Mouse (Mus musculus): ENCODE measurements around the gene 1600002K03Rik. TPM values are rescaled to one million over a fixed set of nuclear protein-coding genes. Genes with fewer than 3 reads are reported as not detected.
A peak's percentile ranks its signal among the peaks of the same experiment; 100 is the strongest.

Gene 1600002K03Rik
- polyA plus RNA-seq, 1 experiment, result 13.1 TPM

DNA sequence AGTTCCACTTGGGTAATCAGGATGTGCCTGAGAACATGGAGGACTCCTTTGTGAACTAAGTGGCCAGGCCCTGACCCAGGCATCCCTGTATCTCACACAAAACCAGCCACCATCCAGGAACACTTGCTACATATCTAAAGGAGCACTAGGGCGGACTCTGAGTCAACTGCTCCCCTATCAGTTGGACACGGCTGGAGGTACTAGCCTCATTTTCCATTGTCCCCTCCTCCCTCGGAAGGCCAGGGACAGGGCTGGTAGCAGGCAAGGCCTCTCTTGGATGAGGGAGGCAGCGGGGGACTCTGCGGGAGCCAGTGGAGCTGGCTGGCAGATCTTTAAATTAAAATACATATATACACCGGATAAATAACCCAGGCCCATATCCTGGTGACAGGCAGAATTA is 21.2 kb downstream of the 1600002K03Rik start:
- Histone ChIP-seq H3K4me1 (ENCODE audit: control insufficient read depth, insufficient read depth, low read length) (no peaks in the 10 kb centered on the region), H3K4me3 (ENCODE audit: insufficient read depth, low read length) (no peak overlapping the region), H3K27ac (ENCODE audit: insufficient read depth, low read length) (no peak overlapping the region)
- no peak for TF ChIP-seq CTCF (IDR thresholded peaks at IDR 0.05; ENCODE audit: extremely low read depth, insufficient read depth, low read length)
- no peak for TF ChIP-seq POLR2A (IDR thresholded peaks at IDR 0.05; ENCODE audit: extremely low read depth, insufficient read depth, low read length)

DNA sequence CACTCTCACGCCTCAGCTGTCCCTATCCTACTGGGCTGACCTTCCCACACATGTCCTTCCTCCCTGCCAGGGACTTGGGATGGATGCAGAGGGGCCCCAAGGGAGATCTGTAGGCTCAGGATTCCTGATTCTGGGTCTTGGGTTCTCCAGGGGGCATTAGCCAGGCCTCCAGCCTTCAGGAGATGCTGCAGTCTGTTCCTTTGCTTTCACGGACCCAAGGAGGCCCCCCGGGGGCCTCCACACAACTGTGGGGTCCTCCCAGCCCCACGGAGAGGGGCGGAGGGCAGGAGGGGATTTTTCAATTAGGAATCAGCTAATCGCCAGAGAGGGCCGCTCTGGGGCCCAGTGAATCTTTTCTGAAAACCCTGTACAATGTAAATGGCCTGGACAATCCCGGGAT is 21.7 kb downstream of the 1600002K03Rik start:
- TF ChIP-seq CTCF (IDR thresholded peaks at IDR 0.05; ENCODE audit: extremely low read depth, insufficient read depth, low read length), result no peak
- no peak for TF ChIP-seq POLR2A (IDR thresholded peaks at IDR 0.05; ENCODE audit: extremely low read depth, insufficient read depth, low read length)
- no peak overlapping the region for H3K4me3 ChIP-seq (ENCODE audit: insufficient read depth, low read length)
- H3K4me1 ChIP-seq (ENCODE audit: control insufficient read depth, insufficient read depth, low read length), result no peaks in the 10 kb centered on the region
- H3K27ac ChIP-seq (ENCODE audit: insufficient read depth, low read length), result no peak overlapping the region

- TF ChIP-seq POLR2A (IDR thresholded peaks at IDR 0.05; ENCODE audit: extremely low read depth, insufficient read depth, low read length) (no peak), CTCF (IDR thresholded peaks at IDR 0.05; ENCODE audit: extremely low read depth, insufficient read depth, low read length) (no peak)
- Histone ChIP-seq H3K4me1 (ENCODE audit: control insufficient read depth, insufficient read depth, low read length) (no peaks in the 10 kb centered on the region), H3K27ac (ENCODE audit: insufficient read depth, low read length) (no peak overlapping the region), H3K4me3 (ENCODE audit: insufficient read depth, low read length) (no peak overlapping the region)
Observed at GRCm38 (mm10) chr10:80196167-80196566, 23.4 kb downstream of the 1600002K03Rik start.

DNA sequence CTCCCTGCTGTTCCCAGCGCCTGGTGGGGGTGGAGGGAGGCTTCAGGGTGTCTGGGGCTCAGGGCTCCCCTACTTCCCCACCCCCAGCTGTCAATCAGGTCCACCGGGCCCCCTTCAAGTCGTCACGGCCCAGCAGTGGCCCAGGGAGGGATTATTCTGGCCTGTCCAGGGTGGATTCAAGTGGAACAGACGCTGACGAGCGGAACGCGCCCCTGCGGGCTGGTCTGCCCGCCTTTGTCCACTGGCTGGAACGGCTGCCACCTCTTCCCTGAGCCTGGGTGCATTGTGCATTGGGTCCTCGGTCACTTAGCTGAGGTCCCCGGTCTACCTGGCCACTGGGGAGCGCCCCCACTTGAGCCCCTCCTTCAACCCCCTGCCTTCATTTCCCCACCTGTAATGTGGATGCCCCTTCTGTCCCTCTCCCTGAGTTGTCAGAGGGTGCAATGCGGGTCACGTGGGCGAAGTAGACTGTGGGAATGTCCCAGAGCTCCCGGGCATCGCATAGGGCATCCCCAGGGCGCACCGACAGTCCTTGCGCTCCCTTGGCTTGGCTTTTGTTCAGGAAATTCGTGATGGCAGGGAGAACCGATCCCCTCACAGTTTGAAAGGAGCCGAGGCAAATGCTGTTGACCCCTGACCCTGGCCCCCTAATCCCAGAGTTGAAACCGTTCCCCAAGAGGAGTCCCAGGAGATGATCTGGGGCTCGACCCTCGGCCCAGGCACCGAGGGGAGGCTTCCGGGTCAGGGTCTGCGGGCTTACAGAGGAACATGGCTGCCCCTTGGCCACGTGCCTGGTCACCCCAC is 24.2 kb downstream of the 1600002K03Rik start:
- TF ChIP-seq POLR2A (IDR thresholded peaks at IDR 0.05; ENCODE audit: extremely low read depth, insufficient read depth, low read length), result no peak
- TF ChIP-seq CTCF (IDR thresholded peaks at IDR 0.05; ENCODE audit: extremely low read depth, insufficient read depth, low read length), result no peak
- H3K4me1 ChIP-seq (ENCODE audit: control insufficient read depth, insufficient read depth, low read length), result no peaks in the 10 kb centered on the region
- no peak overlapping the region for H3K4me3 ChIP-seq (ENCODE audit: insufficient read depth, low read length)
- H3K27ac ChIP-seq (ENCODE audit: insufficient read depth, low read length), result no peak overlapping the region

DNA sequence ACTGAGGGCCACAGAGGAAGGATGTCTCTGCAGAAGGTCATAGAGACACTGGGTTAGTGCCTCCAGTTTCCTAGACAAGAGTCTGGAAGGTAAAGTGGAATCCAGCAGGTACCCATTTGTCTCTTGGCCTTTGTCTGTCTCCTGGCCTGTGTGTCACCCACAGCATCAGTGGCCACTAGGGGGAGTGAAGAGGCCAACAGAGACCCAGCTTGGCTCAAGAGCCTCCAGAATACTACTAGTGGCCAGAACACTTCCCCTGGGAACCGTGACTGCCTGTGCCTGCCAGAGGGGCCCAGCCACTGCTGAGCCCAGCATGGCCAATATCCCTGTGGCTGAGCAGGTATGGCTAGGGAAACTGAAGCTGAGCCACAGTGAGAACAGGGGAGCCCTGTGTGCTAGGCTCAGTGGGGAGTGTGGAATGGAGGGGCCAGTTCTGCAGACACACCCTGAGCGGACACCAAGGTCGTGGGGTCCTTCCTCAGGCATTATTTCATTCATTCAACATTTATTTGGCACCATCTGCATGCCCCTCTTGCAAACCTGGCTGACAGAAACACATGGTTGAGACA is 26.8 kb downstream of the 1600002K03Rik start:
- TF ChIP-seq CTCF (IDR thresholded peaks at IDR 0.05; ENCODE audit: extremely low read depth, insufficient read depth, low read length) (peak; percentile 81), POLR2A (IDR thresholded peaks at IDR 0.05; ENCODE audit: extremely low read depth, insufficient read depth, low read length) (no peak)
- no peak overlapping the region for H3K4me3 ChIP-seq (ENCODE audit: insufficient read depth, low read length)
- no peak overlapping the region for H3K27ac ChIP-seq (ENCODE audit: insufficient read depth, low read length)
- no peaks in the 10 kb centered on the region for H3K4me1 ChIP-seq (ENCODE audit: control insufficient read depth, insufficient read depth, low read length)

DNA sequence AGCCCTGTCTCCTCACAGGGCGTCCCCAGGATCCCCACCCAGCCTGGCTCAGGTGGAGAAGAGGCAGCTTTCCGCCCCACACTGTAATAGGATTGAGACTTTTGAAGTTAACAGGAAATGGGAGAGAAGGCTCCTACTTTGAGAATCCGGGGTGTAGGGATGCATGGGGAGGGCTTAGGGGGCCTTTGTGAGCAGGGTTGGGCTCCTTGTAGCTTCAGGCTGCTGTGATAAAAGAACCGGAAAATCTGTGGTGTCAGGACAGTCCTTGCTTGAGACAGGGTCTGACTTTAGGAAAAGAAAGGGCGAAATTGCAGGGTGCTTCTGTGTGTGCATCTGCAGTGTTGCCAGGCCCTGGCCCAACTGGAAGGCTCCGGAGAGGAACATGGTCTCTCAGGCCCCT is 27.7 kb downstream of the 1600002K03Rik start:
- TF ChIP-seq CTCF (IDR thresholded peaks at IDR 0.05; ENCODE audit: extremely low read depth, insufficient read depth, low read length), result no peak
- no peak overlapping the region for H3K4me3 ChIP-seq (ENCODE audit: insufficient read depth, low read length)
- H3K27ac ChIP-seq (ENCODE audit: insufficient read depth, low read length), result no peak overlapping the region
- H3K4me1 ChIP-seq (ENCODE audit: control insufficient read depth, insufficient read depth, low read length), result no peaks in the 10 kb centered on the region

DNA sequence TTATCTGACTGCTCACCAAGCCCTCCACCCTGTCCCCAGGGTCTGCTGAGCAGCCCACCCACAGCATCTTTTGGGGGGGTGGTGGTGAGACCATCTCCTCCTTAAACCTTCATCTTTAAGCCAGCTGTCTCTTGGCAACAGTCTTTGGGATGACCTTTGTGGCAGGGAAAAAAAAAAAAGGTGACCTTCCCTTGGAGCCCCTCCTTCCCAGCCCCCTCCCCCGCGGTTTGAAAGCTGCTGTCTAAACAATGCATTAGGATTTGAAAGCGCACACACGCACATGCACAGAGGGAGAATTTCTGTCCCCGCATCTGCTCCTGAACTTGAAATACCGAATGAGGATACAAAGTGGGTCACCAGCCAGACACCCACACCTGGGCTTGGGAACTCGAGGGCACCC is 31.3 kb downstream of the 1600002K03Rik start:
- H3K4me3 ChIP-seq (ENCODE audit: insufficient read depth, low read length), result no peak overlapping the region
- no peak for TF ChIP-seq CTCF (IDR thresholded peaks at IDR 0.05; ENCODE audit: extremely low read depth, insufficient read depth, low read length)
- no peak for TF ChIP-seq POLR2A (IDR thresholded peaks at IDR 0.05; ENCODE audit: extremely low read depth, insufficient read depth, low read length)
- H3K27ac ChIP-seq (ENCODE audit: insufficient read depth, low read length), result no peak overlapping the region
- H3K4me1 ChIP-seq (ENCODE audit: control insufficient read depth, insufficient read depth, low read length), result no peaks in the 10 kb centered on the region

GRCm38 (mm10) chr10:80207201-80207600 is 34.5 kb downstream of the 1600002K03Rik start:
- H3K27ac ChIP-seq (ENCODE audit: insufficient read depth, low read length), result no peak overlapping the region
- 0 out of 2 replicates have a peak, but pooled peaks cover 1% of the 10 kb centered on the region for H3K4me1 ChIP-seq (ENCODE audit: control insufficient read depth, insufficient read depth, low read length)
- H3K4me3 ChIP-seq (ENCODE audit: insufficient read depth, low read length), result no peak overlapping the region
- TF ChIP-seq CTCF (IDR thresholded peaks at IDR 0.05; ENCODE audit: extremely low read depth, insufficient read depth, low read length), result no peak
- TF ChIP-seq POLR2A (IDR thresholded peaks at IDR 0.05; ENCODE audit: extremely low read depth, insufficient read depth, low read length), result no peak

GRCm38 (mm10) chr10:80207676-80208075 is 34.9 kb downstream of the 1600002K03Rik start:
- Histone ChIP-seq H3K27ac (ENCODE audit: insufficient read depth, low read length) (no peak overlapping the region), H3K4me1 (ENCODE audit: control insufficient read depth, insufficient read depth, low read length) (0 out of 2 replicates have a peak, but pooled peaks cover 1% of the 10 kb centered on the region), H3K4me3 (ENCODE audit: insufficient read depth, low read length) (no peak overlapping the region)
- TF ChIP-seq CTCF (IDR thresholded peaks at IDR 0.05; ENCODE audit: extremely low read depth, insufficient read depth, low read length) (no peak), POLR2A (IDR thresholded peaks at IDR 0.05; ENCODE audit: extremely low read depth, insufficient read depth, low read length) (no peak)

DNA sequence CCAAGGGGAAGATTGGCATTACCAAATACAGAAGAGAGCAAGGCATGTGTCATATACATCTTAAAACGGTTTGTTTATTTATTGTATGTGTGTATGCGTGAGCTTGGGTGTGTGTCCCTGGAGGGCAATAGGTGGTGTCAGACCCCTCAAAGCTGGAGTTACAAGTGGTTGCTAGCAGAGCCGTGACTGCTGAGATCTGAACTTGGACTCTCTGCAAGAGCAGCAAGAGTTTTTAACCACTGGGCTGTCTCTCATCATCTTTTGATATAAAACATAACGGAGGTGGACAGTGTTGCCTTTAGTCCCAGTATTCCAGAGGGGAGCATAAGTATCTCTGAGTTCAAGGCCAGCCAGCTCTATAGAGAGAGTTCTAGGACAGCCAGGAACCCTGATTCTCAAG is 35.5 kb downstream of the 1600002K03Rik start:
- H3K27ac ChIP-seq (ENCODE audit: insufficient read depth, low read length), result no peak overlapping the region
- no peak for TF ChIP-seq POLR2A (IDR thresholded peaks at IDR 0.05; ENCODE audit: extremely low read depth, insufficient read depth, low read length)
- TF ChIP-seq CTCF (IDR thresholded peaks at IDR 0.05; ENCODE audit: extremely low read depth, insufficient read depth, low read length), result no peak
- 0 out of 2 replicates have a peak, but pooled peaks cover 1% of the 10 kb centered on the region for H3K4me1 ChIP-seq (ENCODE audit: control insufficient read depth, insufficient read depth, low read length)
- H3K4me3 ChIP-seq (ENCODE audit: insufficient read depth, low read length), result no peak overlapping the region
